ENCODE assay signal across 24 mouse cellular contexts in the genomic region with DNA sequence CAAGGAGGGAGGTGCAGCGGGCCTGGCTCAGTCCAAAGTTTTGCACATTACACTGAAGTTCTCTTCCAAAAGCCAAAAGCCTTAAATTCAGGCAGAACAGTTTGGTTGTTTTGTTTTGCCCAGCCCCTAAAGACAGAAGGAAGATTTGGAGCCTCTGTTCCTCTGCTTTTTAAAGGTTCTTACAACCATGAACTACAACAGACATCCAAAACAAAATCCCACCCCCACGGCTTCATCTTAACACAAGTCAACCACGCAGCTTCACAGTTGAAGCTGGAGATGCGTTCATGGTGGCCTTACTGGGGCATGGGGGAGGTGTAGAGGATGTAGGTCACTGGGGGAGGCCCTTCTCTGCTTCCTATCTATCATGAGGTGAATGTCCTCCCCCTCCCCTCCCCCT. TPM values are rescaled to one million over a fixed set of nuclear protein-coding genes. Genes with fewer than 3 reads are reported as not detected.
DNase-seq lines count a peak whose midpoint lies in the region; TF ChIP-seq lines count a peak whose summit lies in the region.
"Had no signal": no experiment of that assay in that cellular context is flagged by ENCODE, and none has a peak within 500 bp of the region (broad histone marks: within the 10 kb centered on the region; RNA-seq: fewer than 3 reads in every experiment).

No protein-coding gene starts in this region.

- no peak for TF ChIP-seq POLR2A in cerebellum, adult 2 months (IDR thresholded peaks at IDR 0.05; ENCODE audit: borderline replicate concordance, insufficient read depth, low read length)

- no peaks in the 10 kb centered on the region for H3K27me3 ChIP-seq in cerebellum, adult 2 months (ENCODE audit: control insufficient read depth, insufficient read depth, low read length)
- H3K27me3 ChIP-seq: embryonic facial prominence, embryonic 12.5 days; embryonic facial prominence, embryonic 15.5 days; forebrain, embryonic 15.5 days; heart, embryonic 13.5 days had no signal

- peaks cover 76% of the 10 kb centered on the region for H3K4me1 ChIP-seq in cerebellum, adult 2 months (ENCODE audit: control insufficient read depth, insufficient read depth, low read length)
- H3K4me1 ChIP-seq: embryonic facial prominence, embryonic 12.5 days; embryonic facial prominence, embryonic 15.5 days had no signal

- H3K27ac ChIP-seq in cerebellum, adult 2 months (ENCODE audit: insufficient read depth, low read length): 0 out of 2 replicates have a peak overlapping the region, but pooled peaks have one; percentile 49
- H3K27ac ChIP-seq in layer of hippocampus, adult 2 months: peak overlapping the region; percentile 91
- H3K27ac ChIP-seq: embryonic facial prominence, embryonic 12.5 days; embryonic facial prominence, embryonic 15.5 days; forebrain, embryonic 15.5 days; heart, embryonic 10.5 days; heart, embryonic 13.5 days; hindbrain, embryonic 14.5 days had no signal

- peak in 1 of 2 experiments; percentile 17 for DNase-seq in cerebellum, adult 2 months
- no peak for DNase-seq in cerebellum, postnatal 4 days (ENCODE audit: low spot score in 2 of 2)
- DNase-seq in layer of hippocampus, adult 2 months (ENCODE audit: low spot score in 2 of 2): no peak
- DNase-seq in layer of hippocampus, postnatal 14 days (ENCODE audit: low spot score in 2 of 2): no peak
- DNase-seq in brain, adult 2 months (ENCODE audit: low read depth, low spot score): peak; percentile 77
- DNase-seq in telencephalon, adult 2 months (ENCODE audit: low read depth, low spot score): peak; percentile 70
- DNase-seq in kidney, postnatal 4 days: no peak
- DNase-seq: adrenal gland, adult 8-10 months; adrenal gland, postnatal 25 days; cerebellum, adult 11-12 months; cerebellum, adult 9-10 months; cerebellum, postnatal 36 days; gastrocnemius, postnatal 25 days; heart, adult 18-20 months; heart, postnatal 14 days; heart, postnatal 4 days had no signal

- no peak overlapping the region for H3K4me3 ChIP-seq in cerebellum, adult 2 months (replicated peaks; ENCODE audit: insufficient read depth, low read depth, low read length)
- no peak overlapping the region for H3K4me3 ChIP-seq in layer of hippocampus, adult 2 months
- H3K4me3 ChIP-seq: embryonic facial prominence, embryonic 12.5 days; embryonic facial prominence, embryonic 15.5 days; forebrain, embryonic 15.5 days; heart, embryonic 10.5 days; heart, embryonic 13.5 days had no signal

- 59% methylated on average over 4 of the region's 4 CpGs for WGBS in cerebellum, adult 2 months

- no peak for TF ChIP-seq CTCF in cerebellum, adult 2 months (IDR thresholded peaks at IDR 0.05; ENCODE audit: borderline replicate concordance, insufficient read depth, low read depth, low read length)
- TF ChIP-seq CTCF in layer of hippocampus, adult 2 months (conservative IDR thresholded peaks at IDR 0.05): no peak

RNA-seq across cellular contexts. Expression of gene Osbp2, which starts 11.8 kb away (rescaled TPM):
- polyA plus RNA-seq in cerebellum, adult 2 months (2012; rRNA removed): 71.3 and 81.7 TPM in 2 replicates
- 10 to 100 TPM; 81.4 to 86.7 TPM for total RNA-seq in layer of hippocampus, adult 2 months (2021)
- 10 to 100 TPM; 82.8 to 89.6 TPM for total RNA-seq in layer of hippocampus, postnatal 14 days (2021)
- polyA plus RNA-seq: activated CD4-positive, CD25-positive, alpha-beta regulatory T cell, adult 4 months; inflammation-experienced regulatory T-cells, adult 6 months had no signal

RNA-seq across cellular contexts. Expression of gene 4921536K21Rik, which starts 43.0 kb away (rescaled TPM):
- polyA plus RNA-seq in cerebellum, adult 2 months (2012; rRNA removed): 0.29 and 0.36 TPM in 2 replicates
- total RNA-seq in layer of hippocampus, adult 2 months (2021): under 1 TPM; 0.39 to 0.41 TPM
- under 1 TPM; 0.24 to 0.81 TPM for total RNA-seq in layer of hippocampus, postnatal 14 days (2021)
- polyA plus RNA-seq: activated CD4-positive, CD25-positive, alpha-beta regulatory T cell, adult 4 months; inflammation-experienced regulatory T-cells, adult 6 months had no signal

RNA-seq across cellular contexts. Expression of gene Dusp18, which starts 43.2 kb away (rescaled TPM):
- polyA plus RNA-seq in cerebellum, adult 2 months (2012; rRNA removed): 5.4 and 5.7 TPM in 2 replicates
- total RNA-seq in layer of hippocampus, adult 2 months (2021): 10 to 100 TPM; 24.6 to 26.0 TPM
- 10 to 100 TPM; 23.8 to 24.0 TPM for total RNA-seq in layer of hippocampus, postnatal 14 days (2021)

Comparison
In these comparisons a context has a peak if more than half of its experiments do, and no peak if none do; other contexts are left out.
1. DNase-seq: peak in brain, adult 2 months (single experiment) and telencephalon, adult 2 months (single experiment); none in cerebellum, postnatal 4 days (0 of 2), layer of hippocampus, adult 2 months (0 of 2), layer of hippocampus, postnatal 14 days (0 of 2) and kidney, postnatal 4 days (0 of 2).